In genomic region chr19:45614928-45615327, GRCm38 (mm10) we compare ENCODE assay signal across 9 mouse cellular contexts. TPM values are rescaled to one million over a fixed set of nuclear protein-coding genes. Genes with fewer than 3 reads are reported as not detected.
DNase-seq lines count a peak whose midpoint lies in the region; ATAC-seq and TF ChIP-seq lines count a peak whose summit lies in the region.
"Had no signal": no experiment of that assay in that cellular context is flagged by ENCODE, and none has a peak within 500 bp of the region (broad histone marks: within the 10 kb centered on the region; RNA-seq: fewer than 3 reads in every experiment).

No protein-coding gene starts in this region.

- H3K4me1 ChIP-seq in intestine, embryonic 15.5 days (replicated peaks), result peaks cover 8% of the 10 kb centered on the region
- H3K4me1 ChIP-seq in intestine, embryonic 16.5 days (ENCODE audit: control insufficient read depth, insufficient read depth, low read length), result peaks cover 5% of the 10 kb centered on the region
- H3K4me1 ChIP-seq in E14TG2a.4 (replicated peaks; ENCODE audit: low read depth, low read length), result peaks cover 60% of the 10 kb centered on the region
- peaks cover 31% of the 10 kb centered on the region for H3K4me1 ChIP-seq in midbrain, embryonic 13.5 days (replicated peaks)

- no peaks in the 10 kb centered on the region for H3K27me3 ChIP-seq in intestine, embryonic 15.5 days (replicated peaks)
- no peaks in the 10 kb centered on the region for H3K27me3 ChIP-seq in intestine, embryonic 16.5 days (replicated peaks; ENCODE audit: control insufficient read depth, insufficient read depth, low read length)
- H3K27me3 ChIP-seq in E14TG2a.4 (ENCODE audit: insufficient read depth, low read length), result no peaks in the 10 kb centered on the region; the same call in 1 of the 2 replicates
- H3K27me3 ChIP-seq in midbrain, embryonic 13.5 days, result peaks cover 11% of the 10 kb centered on the region

- ATAC-seq in intestine, embryonic 15.5 days, result peak; percentile 28; the same call in 1 of the 2 replicates
- no peak for ATAC-seq in intestine, embryonic 16.5 days
- peak; percentile 25; the same call in 1 of the 2 replicates for ATAC-seq in midbrain, embryonic 13.5 days

- no peak overlapping the region for H3K27ac ChIP-seq in intestine, embryonic 15.5 days
- H3K27ac ChIP-seq in intestine, embryonic 16.5 days (ENCODE audit: low read length), result no peak overlapping the region
- H3K27ac ChIP-seq in midbrain, embryonic 13.5 days, result no peak overlapping the region

- H3K9me3 ChIP-seq in intestine, embryonic 15.5 days, result no peaks in the 10 kb centered on the region
- H3K9me3 ChIP-seq in intestine, embryonic 16.5 days (ENCODE audit: control insufficient read depth, low read length), result no peaks in the 10 kb centered on the region
- H3K9me3 ChIP-seq in E14TG2a.4 (ENCODE audit: low read length), result no peaks in the 10 kb centered on the region
- H3K9me3 ChIP-seq in midbrain, embryonic 13.5 days, result no peaks in the 10 kb centered on the region

- DNase-seq in NIH3T3 (ENCODE audit: low read depth), result peak; percentile 51
- DNase-seq in urinary bladder, postnatal 36 days (ENCODE audit: low spot score in 2 of 2), result no peak
- DNase-seq in T-cell, adult 2 months (ENCODE audit: low spot score), result no peak
- DNase-seq: right cerebral cortex, adult 18-20 months; thymus, postnatal 14 days had no signal

- H3K4me3 ChIP-seq in intestine, embryonic 15.5 days (replicated peaks), result no peak overlapping the region
- no peak overlapping the region for H3K4me3 ChIP-seq in intestine, embryonic 16.5 days (ENCODE audit: low read length)
- H3K4me3 ChIP-seq in E14TG2a.4 (replicated peaks; ENCODE audit: low read length), result peak overlapping the region; percentile 35; the same call in 1 of the 2 replicates
- no peak overlapping the region for H3K4me3 ChIP-seq in midbrain, embryonic 13.5 days (replicated peaks)

- 76% methylated on average over 3 of the region's 3 CpGs for WGBS in intestine, embryonic 15.5 days
- WGBS in intestine, embryonic 16.5 days, result 70% methylated on average over 3 of the region's 3 CpGs
- 46% methylated on average over 3 of the region's 3 CpGs for WGBS in midbrain, embryonic 13.5 days

- no peaks in the 10 kb centered on the region for H3K36me3 ChIP-seq in intestine, embryonic 15.5 days
- H3K36me3 ChIP-seq in intestine, embryonic 16.5 days (ENCODE audit: control insufficient read depth, insufficient read depth, low read length), result no peaks in the 10 kb centered on the region
- H3K36me3 ChIP-seq in E14TG2a.4 (ENCODE audit: insufficient read depth, low read length), result no peaks in the 10 kb centered on the region
- no peaks in the 10 kb centered on the region for H3K36me3 ChIP-seq in midbrain, embryonic 13.5 days

- H3K4me2 ChIP-seq in intestine, embryonic 15.5 days (replicated peaks), result no peak overlapping the region
- no peak overlapping the region for H3K4me2 ChIP-seq in intestine, embryonic 16.5 days (ENCODE audit: low read depth, low read length)
- no peak overlapping the region for H3K4me2 ChIP-seq in midbrain, embryonic 13.5 days (replicated peaks)

- no peak overlapping the region for H3K9ac ChIP-seq in intestine, embryonic 15.5 days
- H3K9ac ChIP-seq in intestine, embryonic 16.5 days (ENCODE audit: low read depth, low read length), result no peak overlapping the region
- H3K9ac ChIP-seq in midbrain, embryonic 13.5 days (replicated peaks), result no peak overlapping the region

- TF ChIP-seq CTCF in E14TG2a.4 (conservative IDR thresholded peaks at IDR 0.05; ENCODE audit: low read length), result no peak

RNA-seq across cellular contexts. Expression of gene Fbxw4, which starts 45.2 kb away (rescaled TPM):
- polyA plus RNA-seq in intestine, embryonic 15.5 days (2015; fragmentation: Nextera tagmentation; extraction: Ambion mirVana), result 1.9 and 3.6 TPM in 2 replicates
- 2.5 and 2.8 TPM in 2 replicates for polyA plus RNA-seq in intestine, embryonic 16.5 days (2015; fragmentation: Nextera tagmentation; extraction: Ambion mirVana)
- 3.8 and 5.5 TPM in 2 replicates for polyA plus RNA-seq in midbrain, embryonic 13.5 days (2015; fragmentation: Nextera tagmentation; extraction: Ambion mirVana)

RNA-seq across cellular contexts. Expression of gene Gm17018, which starts 54.5 kb away (rescaled TPM):
- 36.2 and 38.2 TPM in 2 replicates for polyA plus RNA-seq in intestine, embryonic 15.5 days (2015; fragmentation: Nextera tagmentation; extraction: Ambion mirVana)
- 30.4 and 34.6 TPM in 2 replicates for polyA plus RNA-seq in intestine, embryonic 16.5 days (2015; fragmentation: Nextera tagmentation; extraction: Ambion mirVana)
- 50.0 and 57.1 TPM in 2 replicates for polyA plus RNA-seq in midbrain, embryonic 13.5 days (2015; fragmentation: Nextera tagmentation; extraction: Ambion mirVana)

RNA-seq across cellular contexts. Expression of gene Poll, which starts 54.6 kb away (rescaled TPM):
- 13.3 and 14.0 TPM in 2 replicates for polyA plus RNA-seq in intestine, embryonic 15.5 days (2015; fragmentation: Nextera tagmentation; extraction: Ambion mirVana)
- polyA plus RNA-seq in intestine, embryonic 16.5 days (2015; fragmentation: Nextera tagmentation; extraction: Ambion mirVana), result 14.5 and 14.7 TPM in 2 replicates
- polyA plus RNA-seq in midbrain, embryonic 13.5 days (2015; fragmentation: Nextera tagmentation; extraction: Ambion mirVana), result 15.8 and 16.6 TPM in 2 replicates
